Mouse (Mus musculus) neural tube, embryonic 14.5 days (tissue): ENCODE results near the gene Dock4. TPM values are rescaled to one million over a fixed set of nuclear protein-coding genes. Genes with fewer than 3 reads are reported as not detected.

ENCODE experiments used
- ATAC-seq: fragments of 200-750 bp; cut with Nextera tagmentation; 2 replicates; pipeline ENCODE4 v1.8.0; 2017; ENCODE audit warnings: low read depth, mild to moderate bottlenecking, moderate TSS enrichment, moderate library complexity
- H3K27ac ChIP-seq: fragments of 300-500 bp; sonication (generic); 2 replicates; pipeline ENCODE4 v1.5.1; 2014; ENCODE audit warnings: low read depth, mild to moderate bottlenecking, control low read depth, low read length, moderate library complexity, mixed read lengths
- H3K27me3 ChIP-seq: fragments of 300-500 bp; sonication (generic); 2 replicates; pipeline ENCODE4 v1.6.1; 2014; ENCODE audit warnings: low read length; ENCODE audit not compliant: control insufficient read depth, insufficient read depth
- H3K36me3 ChIP-seq: fragments of 300-500 bp; sonication (generic); 2 replicates; pipeline ENCODE4 v1.6.1; 2014; ENCODE audit warnings: low read length, mixed read lengths; ENCODE audit not compliant: control insufficient read depth, insufficient read depth
- H3K4me1 ChIP-seq: fragments of 300-500 bp; sonication (generic); 2 replicates; pipeline ENCODE4 v1.6.1; 2014; ENCODE audit warnings: low read length; ENCODE audit not compliant: control insufficient read depth, insufficient read depth
- H3K4me2 ChIP-seq: fragments of 300-500 bp; sonication (generic); 2 replicates; pipeline ENCODE4 v1.6.1; 2014; ENCODE audit warnings: mild to moderate bottlenecking, low read depth, low read length, control low read depth
- H3K4me3 ChIP-seq: fragments of 300-500 bp; sonication (generic); 2 replicates; pipeline ENCODE4 v1.5.1; 2014; ENCODE audit warnings: low read depth, low read length, control low read depth, mixed read lengths
- H3K9ac ChIP-seq: fragments of 300-500 bp; sonication (generic); replicated peaks from 2 replicates; pipeline ENCODE4 v1.6.1; 2014; ENCODE audit warnings: low read depth, mild to moderate bottlenecking, control low read depth, low read length, mixed read lengths
- H3K9me3 ChIP-seq: fragments of 300-500 bp; sonication (generic); 2 replicates; pipeline ENCODE4 v1.6.1; 2016; ENCODE audit warnings: low read length; ENCODE audit not compliant: control insufficient read depth
- WGBS: fragments of 180-500 bp; shearing (Covaris S2); extraction: QIAGEN DNeasy Blood & Tissue Kit; methylation state at CpG from one replicate; pipeline ENCODE4 v1.1.7; 2014; 5-methylcytosine and 5-hydroxymethylcytosine counted together
- polyA plus RNA-seq: library from polyadenylated mRNA; unstranded; fragments of >200 nt; fragmentation: Nextera tagmentation; extraction: Ambion mirVana; gene quantifications from 2 replicates; pipeline ENCODE4 v1.2.1, GENCODE M21; 2014

The Dock4 gene
- polyA plus RNA-seq, 1 experiment from 2014 or later, result 45.4 TPM

- H3K4me3 ChIP-seq, result no peak overlapping the region
- no peaks in the 10 kb centered on the region for H3K36me3 ChIP-seq
- H3K4me1 ChIP-seq, result peaks cover 22% of the 10 kb centered on the region
- no peaks in the 10 kb centered on the region for H3K9me3 ChIP-seq
- H3K4me2 ChIP-seq, result no peak overlapping the region
- no peaks in the 10 kb centered on the region; the same call in 1 of the 2 replicates for H3K27me3 ChIP-seq
- H3K27ac ChIP-seq, result no peak overlapping the region
- H3K9ac ChIP-seq, result no peak overlapping the region
- 87% methylated on average over 9 of the region's 9 CpGs for WGBS
- ATAC-seq, result no peak
These were observed 3.5 kb downstream of the Dock4 start for GRCm38 (mm10) chr12:40449119-40449795.

GRCm38 (mm10) chr12:40456517-40456916 lies 10.8 kb downstream of the Dock4 start:
- Histone ChIP-seq H3K9ac (no peak overlapping the region), H3K27me3 (no peaks in the 10 kb centered on the region), H3K27ac (no peak overlapping the region), H3K4me2 (no peak overlapping the region), H3K4me3 (no peak overlapping the region), H3K36me3 (no peaks in the 10 kb centered on the region), H3K4me1 (no peaks in the 10 kb centered on the region), H3K9me3 (no peaks in the 10 kb centered on the region)
- WGBS, result 100% methylated on average over 2 of the region's 2 CpGs
- ATAC-seq, result no peak

- H3K27me3 ChIP-seq, result no peaks in the 10 kb centered on the region
- no peaks in the 10 kb centered on the region for H3K9me3 ChIP-seq
- no peak overlapping the region for H3K4me3 ChIP-seq
- H3K9ac ChIP-seq, result no peak overlapping the region
- H3K27ac ChIP-seq, result no peak overlapping the region
- H3K4me1 ChIP-seq, result no peaks in the 10 kb centered on the region; the same call in 1 of the 2 replicates
- no peak overlapping the region for H3K4me2 ChIP-seq
- 76% methylated on average over 3 of the region's 3 CpGs for WGBS
- no peak for ATAC-seq
- no peaks in the 10 kb centered on the region for H3K36me3 ChIP-seq
These were observed 13.2 kb downstream of the Dock4 start for GRCm38 (mm10) chr12:40458977-40459376.

GRCm38 (mm10) chr12:40459673-40460265 lies 14.0 kb downstream of the Dock4 start:
- Histone ChIP-seq H3K36me3 (no peaks in the 10 kb centered on the region), H3K27ac (no peak overlapping the region), H3K4me3 (no peak overlapping the region), H3K4me1 (peaks cover 7% of the 10 kb centered on the region), H3K9me3 (no peaks in the 10 kb centered on the region), H3K4me2 (no peak overlapping the region), H3K9ac (no peak overlapping the region), H3K27me3 (no peaks in the 10 kb centered on the region)
- WGBS, result 80% methylated on average over 6 of the region's 6 CpGs
- no peak for ATAC-seq

- ATAC-seq, result no peak
- Histone ChIP-seq H3K27me3 (no peaks in the 10 kb centered on the region), H3K4me2 (no peak overlapping the region), H3K27ac (no peak overlapping the region), H3K9ac (no peak overlapping the region), H3K4me3 (no peak overlapping the region), H3K36me3 (no peaks in the 10 kb centered on the region), H3K4me1 (peaks cover 10% of the 10 kb centered on the region), H3K9me3 (no peaks in the 10 kb centered on the region)
- 33% methylated on average over 7 of the region's 7 CpGs for WGBS
These were observed 17.0 kb downstream of the Dock4 start for GRCm38 (mm10) chr12:40462693-40463235.

GRCm38 (mm10) chr12:40463828-40464227 lies 18.1 kb downstream of the Dock4 start:
- no peak for ATAC-seq
- Histone ChIP-seq H3K9ac (no peak overlapping the region), H3K4me1 (peaks cover 10% of the 10 kb centered on the region), H3K36me3 (no peaks in the 10 kb centered on the region), H3K4me3 (no peak overlapping the region), H3K27ac (no peak overlapping the region), H3K4me2 (no peak overlapping the region), H3K9me3 (no peaks in the 10 kb centered on the region), H3K27me3 (no peaks in the 10 kb centered on the region)
- 64% methylated on average over 2 of the region's 2 CpGs for WGBS

- Histone ChIP-seq H3K36me3 (no peaks in the 10 kb centered on the region), H3K4me2 (no peak overlapping the region), H3K27me3 (no peaks in the 10 kb centered on the region), H3K4me1 (peaks cover 10% of the 10 kb centered on the region), H3K27ac (no peak overlapping the region), H3K4me3 (no peak overlapping the region), H3K9me3 (no peaks in the 10 kb centered on the region), H3K9ac (no peak overlapping the region)
- ATAC-seq, result peak; percentile 28; the same call in 1 of the 2 replicates
- 61% methylated on average over 6 of the region's 6 CpGs for WGBS
These were observed 18.5 kb downstream of the Dock4 start for GRCm38 (mm10) chr12:40464282-40464681.

- no peak overlapping the region for H3K4me3 ChIP-seq
- H3K27ac ChIP-seq, result no peak overlapping the region
- 79% methylated on average over 4 of the region's 4 CpGs for WGBS
- H3K9me3 ChIP-seq, result no peaks in the 10 kb centered on the region
- ATAC-seq, result peak; percentile 52; the same call in 1 of the 2 replicates
- H3K36me3 ChIP-seq, result no peaks in the 10 kb centered on the region
- H3K9ac ChIP-seq, result no peak overlapping the region
- peaks cover 23% of the 10 kb centered on the region for H3K4me1 ChIP-seq
- no peaks in the 10 kb centered on the region for H3K27me3 ChIP-seq
- H3K4me2 ChIP-seq, result no peak overlapping the region
These were observed 22.5 kb downstream of the Dock4 start for GRCm38 (mm10) chr12:40468235-40468634.

- no peak for ATAC-seq
- no peak overlapping the region for H3K27ac ChIP-seq
- H3K36me3 ChIP-seq, result no peaks in the 10 kb centered on the region
- H3K9ac ChIP-seq, result no peak overlapping the region
- no peaks in the 10 kb centered on the region for H3K27me3 ChIP-seq
- no peak overlapping the region for H3K4me3 ChIP-seq
- no peaks in the 10 kb centered on the region for H3K9me3 ChIP-seq
- WGBS, result 81% methylated on average over 5 of the region's 5 CpGs
- no peak overlapping the region for H3K4me2 ChIP-seq
- H3K4me1 ChIP-seq, result peaks cover 31% of the 10 kb centered on the region
These were observed 23.3 kb downstream of the Dock4 start for GRCm38 (mm10) chr12:40469009-40469408.
